Mouse (Mus musculus): Measurements from ENCODE around the gene Dusp9. TPM values are rescaled to one million over a fixed set of nuclear protein-coding genes. Genes with fewer than 3 reads are reported as not detected.
A peak's percentile ranks its signal among the peaks of the same experiment; 100 is the strongest.

Gene Dusp9
- polyA plus RNA-seq, 1 experiment from 2014 or later, result 7.3 TPM

DNA sequence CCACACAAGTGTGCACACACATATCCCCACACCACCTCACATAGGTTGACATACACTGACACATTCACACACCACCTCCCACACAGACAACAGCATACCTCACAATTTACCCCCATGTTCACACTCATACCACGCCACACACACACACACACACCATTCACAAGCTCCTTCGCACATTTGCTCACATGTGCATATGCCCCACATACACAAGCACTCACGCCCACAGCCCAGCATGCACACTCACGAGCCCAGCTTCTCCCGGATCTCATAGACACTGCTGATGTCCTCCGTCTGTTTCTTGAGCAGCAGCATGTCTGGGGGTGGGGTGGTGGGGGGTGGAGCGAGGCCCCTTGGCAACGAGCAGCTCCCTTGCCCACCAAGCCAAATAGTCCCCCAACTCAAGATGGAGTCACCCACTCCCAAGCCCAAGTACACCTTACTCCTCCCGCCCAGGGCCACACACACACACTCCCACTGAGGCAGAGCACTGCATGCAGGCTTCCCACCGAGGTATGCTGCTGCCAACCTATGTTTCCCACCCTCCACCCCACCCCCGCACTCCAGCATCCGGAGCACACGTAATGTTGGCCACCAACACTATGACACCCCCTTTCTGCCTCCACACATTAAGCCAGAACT lies 19.8 kb downstream of the Dusp9 start:
- H3K4me1 ChIP-seq (ENCODE audit: control insufficient read depth, insufficient read depth, low read length), result no peaks in the 10 kb centered on the region
- no peak overlapping the region for H3K27ac ChIP-seq (ENCODE audit: low read length)
- H3K9ac ChIP-seq (ENCODE audit: low read depth, low read length), result no peak overlapping the region
- H3K36me3 ChIP-seq (ENCODE audit: control insufficient read depth, insufficient read depth, low read length), result no peaks in the 10 kb centered on the region
- peak overlapping the region; percentile 49; the same call in 1 of the 2 replicates for H3K4me3 ChIP-seq (ENCODE audit: low read length)
- no peaks in the 10 kb centered on the region for H3K27me3 ChIP-seq (replicated peaks; ENCODE audit: control insufficient read depth, insufficient read depth, low read length)
- ATAC-seq, result 0 out of 2 replicates have a peak, but pooled peaks have one; percentile 10
- peak overlapping the region; percentile 82 for H3K4me2 ChIP-seq (ENCODE audit: low read depth, low read length)
- H3K9me3 ChIP-seq (ENCODE audit: control insufficient read depth, low read length), result no peaks in the 10 kb centered on the region
- 64% methylated on average over 13 of the region's 13 CpGs for WGBS

DNA sequence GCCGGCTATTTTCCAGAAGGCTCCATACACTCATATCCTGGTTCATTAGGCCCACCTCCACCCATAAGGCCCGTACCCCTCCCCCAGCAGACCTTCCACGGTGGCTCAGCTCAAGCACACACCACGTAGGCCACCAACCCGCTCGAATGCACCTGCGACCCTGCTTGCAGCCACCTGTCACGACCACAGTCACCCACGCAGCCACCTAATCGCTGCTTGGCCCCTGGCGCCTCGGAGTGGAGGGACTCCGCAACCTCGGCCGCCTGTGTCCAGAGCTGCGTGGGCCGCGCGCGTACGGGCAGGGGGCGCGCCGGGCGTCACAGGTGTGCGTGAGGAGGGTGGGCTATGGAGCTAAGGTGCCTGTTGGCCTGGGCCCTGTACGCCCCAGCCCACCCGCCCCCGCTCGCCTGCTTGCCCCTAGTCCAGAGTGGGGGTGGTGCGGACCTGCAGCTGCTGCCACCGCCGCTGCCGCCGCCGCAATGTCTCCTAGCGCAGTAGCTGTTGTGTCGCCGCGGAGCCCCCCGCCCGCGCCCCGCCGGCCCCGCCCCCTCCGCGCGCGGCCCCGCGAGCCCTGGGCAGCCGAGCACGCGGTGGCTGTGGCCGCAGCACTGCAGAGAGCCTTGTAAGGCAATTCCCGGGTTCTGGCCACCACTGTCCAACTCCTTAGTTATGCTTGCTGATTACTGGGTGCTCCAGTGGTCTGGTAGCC lies 20.5 kb downstream of the Dusp9 start, which contains the start of gene Pnck:
TSS of gene Pnck (minus strand) at position 543 of the 709 bp plus-strand sequence.
- H3K9me3 ChIP-seq (ENCODE audit: control insufficient read depth, low read length), result no peaks in the 10 kb centered on the region
- 16% methylated on average over 46 of the region's 57 CpGs for WGBS
- H3K9ac ChIP-seq (ENCODE audit: low read depth, low read length), result peak within 1 kb of the TSS; percentile 61
- H3K27me3 ChIP-seq (replicated peaks; ENCODE audit: control insufficient read depth, insufficient read depth, low read length), result no peaks in the 10 kb centered on the region
- peak within 1 kb of the TSS; percentile 82 for H3K4me2 ChIP-seq (ENCODE audit: low read depth, low read length)
- ATAC-seq, result peak; percentile 66
- no peak within 1 kb of the TSS for H3K27ac ChIP-seq (ENCODE audit: low read length)
- no peaks in the 10 kb centered on the region for H3K4me1 ChIP-seq (ENCODE audit: control insufficient read depth, insufficient read depth, low read length)
- H3K4me3 ChIP-seq (ENCODE audit: low read length), result peak within 1 kb of the TSS; percentile 49
- no peaks in the 10 kb centered on the region for H3K36me3 ChIP-seq (ENCODE audit: control insufficient read depth, insufficient read depth, low read length)

DNA sequence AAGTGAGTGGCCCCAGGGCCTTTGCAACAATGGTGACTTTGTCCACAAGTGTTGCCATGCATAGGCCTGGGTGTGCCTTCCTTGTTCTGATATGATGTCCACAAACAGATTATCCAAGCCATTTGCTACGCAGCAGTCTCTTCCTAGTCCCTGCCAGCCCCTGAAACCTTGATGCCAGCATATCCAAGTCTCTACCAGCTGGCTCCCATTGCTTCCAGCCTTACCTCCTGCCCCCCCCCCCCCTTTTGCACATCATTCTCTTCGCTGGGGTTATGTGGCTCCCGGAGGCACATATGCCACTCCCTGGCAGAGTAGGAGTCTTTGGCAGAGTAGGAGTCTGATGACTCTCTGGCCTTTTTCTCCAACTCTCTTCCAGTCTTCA lies 21.1 kb downstream of the Dusp9 start:
- H3K27me3 ChIP-seq (replicated peaks; ENCODE audit: control insufficient read depth, insufficient read depth, low read length), result no peaks in the 10 kb centered on the region
- peak overlapping the region; percentile 61 for H3K9ac ChIP-seq (ENCODE audit: low read depth, low read length)
- no peak for ATAC-seq
- 67% methylated on average over 3 of the region's 3 CpGs for WGBS
- no peaks in the 10 kb centered on the region for H3K4me1 ChIP-seq (ENCODE audit: control insufficient read depth, insufficient read depth, low read length)
- H3K36me3 ChIP-seq (ENCODE audit: control insufficient read depth, insufficient read depth, low read length), result no peaks in the 10 kb centered on the region
- no peak overlapping the region for H3K27ac ChIP-seq (ENCODE audit: low read length)
- no peaks in the 10 kb centered on the region for H3K9me3 ChIP-seq (ENCODE audit: control insufficient read depth, low read length)
- H3K4me2 ChIP-seq (ENCODE audit: low read depth, low read length), result peak overlapping the region; percentile 82
- H3K4me3 ChIP-seq (ENCODE audit: low read length), result peak overlapping the region; percentile 49

DNA sequence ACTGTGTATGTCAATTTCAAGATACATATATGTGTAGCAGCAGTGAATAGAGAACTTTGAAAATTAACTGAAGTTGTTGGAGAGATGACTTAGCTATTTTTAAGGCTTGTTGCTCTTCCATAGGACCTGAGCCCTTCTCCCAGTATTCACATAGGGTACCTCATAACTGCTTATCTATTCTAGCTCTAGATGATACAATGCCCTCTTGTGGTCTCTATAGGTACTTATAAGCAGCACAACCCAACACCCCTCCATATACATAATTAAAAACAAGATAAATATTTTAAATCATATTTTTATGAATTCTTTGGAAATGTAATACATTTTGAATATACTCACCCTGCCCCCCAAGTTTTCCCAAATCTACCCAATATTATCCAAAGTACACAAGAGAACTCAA lies 23.9 kb downstream of the Dusp9 start:
- H3K27ac ChIP-seq (ENCODE audit: low read length), result no peak overlapping the region
- no peaks in the 10 kb centered on the region for H3K9me3 ChIP-seq (ENCODE audit: control insufficient read depth, low read length)
- no peaks in the 10 kb centered on the region for H3K27me3 ChIP-seq (replicated peaks; ENCODE audit: control insufficient read depth, insufficient read depth, low read length)
- no peaks in the 10 kb centered on the region for H3K4me1 ChIP-seq (ENCODE audit: control insufficient read depth, insufficient read depth, low read length)
- H3K4me2 ChIP-seq (ENCODE audit: low read depth, low read length), result no peak overlapping the region
- H3K36me3 ChIP-seq (ENCODE audit: control insufficient read depth, insufficient read depth, low read length), result no peaks in the 10 kb centered on the region
- H3K4me3 ChIP-seq (ENCODE audit: low read length), result no peak overlapping the region
- no peak for ATAC-seq
- H3K9ac ChIP-seq (ENCODE audit: low read depth, low read length), result no peak overlapping the region

DNA sequence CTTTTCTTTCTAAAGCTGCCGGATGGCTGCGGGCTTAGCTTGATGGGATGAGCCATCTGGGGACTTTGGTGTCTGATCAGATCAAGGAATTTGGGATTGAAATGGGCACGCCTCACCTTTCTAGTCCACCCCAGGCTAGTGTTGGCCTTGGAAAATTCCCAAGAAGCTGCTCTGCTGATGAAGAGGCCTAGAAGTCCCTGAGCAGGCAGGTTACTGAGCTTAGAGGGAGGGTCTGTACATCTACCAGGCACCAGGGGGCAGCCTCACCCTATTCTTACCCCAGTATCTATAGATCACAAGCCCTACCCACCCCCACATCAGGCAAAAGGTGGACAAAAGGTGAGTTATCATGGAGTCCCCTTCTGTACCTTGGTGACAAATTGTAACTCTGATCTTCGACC lies 32.8 kb downstream of the Dusp9 start:
- peak overlapping the region; percentile 66; the same call in 1 of the 2 replicates for H3K27ac ChIP-seq (ENCODE audit: low read length)
- no peak overlapping the region for H3K4me3 ChIP-seq (ENCODE audit: low read length)
- H3K4me1 ChIP-seq (ENCODE audit: control insufficient read depth, insufficient read depth, low read length), result peaks cover 5% of the 10 kb centered on the region
- H3K27me3 ChIP-seq (replicated peaks; ENCODE audit: control insufficient read depth, insufficient read depth, low read length), result no peaks in the 10 kb centered on the region
- H3K4me2 ChIP-seq (ENCODE audit: low read depth, low read length), result peak overlapping the region; percentile 66; the same call in 1 of the 2 replicates
- WGBS, result 47% methylated on average over 4 of the region's 4 CpGs
- ATAC-seq, result peak; percentile 40
- no peaks in the 10 kb centered on the region for H3K9me3 ChIP-seq (ENCODE audit: control insufficient read depth, low read length)
- H3K36me3 ChIP-seq (ENCODE audit: control insufficient read depth, insufficient read depth, low read length), result no peaks in the 10 kb centered on the region
- H3K9ac ChIP-seq (ENCODE audit: low read depth, low read length), result no peak overlapping the region

DNA sequence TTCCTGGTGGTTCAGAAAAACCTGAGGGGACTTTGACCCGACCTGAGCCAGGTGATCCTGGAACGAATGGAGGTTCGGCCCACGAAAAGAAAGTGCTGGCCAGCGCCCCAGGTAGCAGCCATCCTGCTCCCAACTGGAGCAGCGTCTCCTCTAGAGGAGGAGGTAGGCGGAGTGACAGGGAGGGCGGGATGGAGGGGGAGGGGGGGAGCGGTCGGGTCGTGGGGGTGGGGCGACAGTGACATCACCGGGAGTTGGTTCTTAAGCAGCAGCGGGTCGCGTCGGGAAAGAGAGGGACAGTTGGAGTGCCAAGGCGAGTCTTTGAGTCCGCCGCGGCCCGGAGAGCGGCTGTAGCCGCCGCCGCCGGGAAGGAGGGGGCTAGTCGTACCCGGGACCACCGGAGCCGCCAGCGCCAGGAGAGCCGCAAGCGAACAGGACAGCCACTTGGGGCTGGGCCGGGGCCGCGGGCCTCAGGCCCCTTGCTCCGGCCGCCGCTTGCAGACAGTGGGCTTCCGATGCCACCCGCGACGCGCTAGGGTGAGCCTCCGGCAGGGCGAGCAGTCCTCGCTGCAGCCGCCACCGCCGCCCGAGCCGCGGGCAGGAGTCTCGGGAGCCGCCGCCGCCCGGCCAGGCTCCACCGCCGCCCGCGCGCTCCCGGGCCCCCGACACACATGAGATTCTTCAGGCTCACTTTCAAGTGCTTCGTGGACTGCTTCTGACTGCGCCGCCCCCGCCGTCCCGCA lies 33.8 kb downstream of the Dusp9 start, which contains the start of gene Slc6a8:
TSS of gene Slc6a8 (plus strand) at position 272 of the 740 bp plus-strand sequence.
- WGBS, result 9% methylated on average over 56 of the region's 72 CpGs
- H3K27ac ChIP-seq (ENCODE audit: low read length), result peak within 1 kb of the TSS; percentile 70
- ATAC-seq, result peak; percentile 84

DNA sequence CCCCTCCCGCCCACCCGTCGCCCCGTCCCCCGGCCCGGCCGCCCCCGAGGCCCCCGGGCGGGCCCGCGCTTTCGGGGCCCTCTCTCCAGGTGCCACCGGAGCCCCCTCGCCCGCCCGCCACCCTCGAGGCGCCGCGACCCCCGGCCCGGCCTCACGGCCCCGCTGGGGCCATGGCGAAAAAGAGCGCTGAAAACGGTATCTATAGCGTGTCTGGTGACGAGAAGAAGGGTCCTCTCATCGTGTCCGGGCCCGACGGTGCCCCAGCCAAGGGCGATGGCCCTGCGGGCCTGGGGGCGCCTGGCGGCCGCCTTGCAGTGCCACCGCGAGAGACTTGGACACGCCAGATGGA lies 34.4 kb downstream of the Dusp9 start:
- H3K4me2 ChIP-seq (ENCODE audit: low read depth, low read length), result peak overlapping the region; percentile 66
- H3K27ac ChIP-seq (ENCODE audit: low read length), result peak overlapping the region; percentile 70
- no peaks in the 10 kb centered on the region for H3K27me3 ChIP-seq (replicated peaks; ENCODE audit: control insufficient read depth, insufficient read depth, low read length)
- H3K9me3 ChIP-seq (ENCODE audit: control insufficient read depth, low read length), result no peaks in the 10 kb centered on the region
- no peaks in the 10 kb centered on the region for H3K36me3 ChIP-seq (ENCODE audit: control insufficient read depth, insufficient read depth, low read length)
- peak overlapping the region; percentile 81 for H3K9ac ChIP-seq (ENCODE audit: low read depth, low read length)
- peaks cover 5% of the 10 kb centered on the region for H3K4me1 ChIP-seq (ENCODE audit: control insufficient read depth, insufficient read depth, low read length)
- WGBS, result 11% methylated on average over 28 of the region's 42 CpGs
- ATAC-seq, result no peak; the same call in 1 of the 2 replicates
- H3K4me3 ChIP-seq (ENCODE audit: low read length), result peak overlapping the region; percentile 64

More for the DNA sequence above, 33.8 kb downstream of the Dusp9 start, which contains the start of gene Slc6a8:
- Histone ChIP-seq H3K4me2 (ENCODE audit: low read depth, low read length) (peak within 1 kb of the TSS; percentile 66), H3K27me3 (replicated peaks; ENCODE audit: control insufficient read depth, insufficient read depth, low read length) (no peaks in the 10 kb centered on the region), H3K4me3 (ENCODE audit: low read length) (peak within 1 kb of the TSS; percentile 64), H3K9me3 (ENCODE audit: control insufficient read depth, low read length) (no peaks in the 10 kb centered on the region), H3K4me1 (ENCODE audit: control insufficient read depth, insufficient read depth, low read length) (peaks cover 5% of the 10 kb centered on the region), H3K9ac (ENCODE audit: low read depth, low read length) (peak within 1 kb of the TSS; percentile 81), H3K36me3 (ENCODE audit: control insufficient read depth, insufficient read depth, low read length) (no peaks in the 10 kb centered on the region)

DNA sequence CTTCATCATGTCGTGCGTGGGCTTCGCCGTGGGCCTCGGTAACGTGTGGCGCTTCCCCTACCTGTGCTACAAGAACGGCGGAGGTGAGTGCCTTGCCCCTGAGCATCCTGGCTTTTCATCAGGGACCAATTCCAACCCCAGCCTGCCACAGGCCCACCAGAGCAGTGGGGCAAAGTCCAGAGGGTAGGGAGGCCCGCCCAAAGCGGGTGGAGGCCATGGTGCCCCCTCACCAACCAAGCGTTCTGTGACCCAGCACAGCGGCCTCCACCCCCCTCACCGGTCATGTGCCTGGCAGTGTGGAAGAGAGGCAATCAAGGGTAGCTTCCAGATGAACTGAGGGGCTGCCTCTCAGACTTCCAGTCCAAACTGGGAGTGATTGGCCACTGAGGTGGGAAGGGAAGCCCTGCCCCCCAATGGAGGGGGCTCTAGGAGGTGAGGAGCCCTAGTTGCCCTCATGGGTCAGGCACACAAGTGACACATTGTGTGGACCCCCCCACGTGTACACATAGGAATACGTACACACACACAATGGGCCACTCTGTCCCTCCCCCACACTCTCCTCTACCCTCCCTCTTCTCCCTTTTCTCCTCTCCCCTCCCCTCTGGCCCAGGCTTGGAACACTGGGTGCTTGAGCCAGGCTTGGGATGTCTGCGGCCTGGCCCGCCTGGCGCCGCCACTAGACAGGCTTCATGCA lies 34.9 kb downstream of the Dusp9 start:
- Histone ChIP-seq H3K36me3 (ENCODE audit: control insufficient read depth, insufficient read depth, low read length) (no peaks in the 10 kb centered on the region), H3K9me3 (ENCODE audit: control insufficient read depth, low read length) (no peaks in the 10 kb centered on the region), H3K27ac (ENCODE audit: low read length) (peak overlapping the region; percentile 37; the same call in 1 of the 2 replicates), H3K4me1 (ENCODE audit: control insufficient read depth, insufficient read depth, low read length) (peaks cover 5% of the 10 kb centered on the region), H3K4me2 (ENCODE audit: low read depth, low read length) (peak overlapping the region; percentile 66), H3K27me3 (replicated peaks; ENCODE audit: control insufficient read depth, insufficient read depth, low read length) (no peaks in the 10 kb centered on the region), H3K9ac (ENCODE audit: low read depth, low read length) (peak overlapping the region; percentile 81), H3K4me3 (ENCODE audit: low read length) (peak overlapping the region; percentile 64)
- WGBS, result 23% methylated on average over 20 of the region's 20 CpGs
- ATAC-seq, result peak; percentile 49
